Mouse (Mus musculus) embryonic facial prominence, embryonic 15.5 days (tissue): ENCODE measurements around the gene Tor4a. TPM values are rescaled to one million over a fixed set of nuclear protein-coding genes. Genes with fewer than 3 reads are reported as not detected.

Experiments used
- ATAC-seq: fragments of 200-750 bp; cut with Nextera tagmentation; 2 replicates; pipeline ENCODE4 v1.8.0; 2017; ENCODE audit warnings: low read depth, moderate TSS enrichment; ENCODE audit not compliant: insufficient number of reproducible peaks, low FRiP score, low TSS enrichment
- H3K27ac ChIP-seq: fragments of 300-500 bp; sonication (generic); replicated peaks from 2 replicates; pipeline ENCODE4 v1.5.1; 2015; ENCODE audit warnings: mild to moderate bottlenecking, inconsistent platforms
- H3K27me3 ChIP-seq: fragments of 300-500 bp; sonication (generic); 2 replicates; pipeline ENCODE4 v1.6.1; 2015; ENCODE audit warnings: inconsistent platforms
- H3K36me3 ChIP-seq: fragments of 300-500 bp; sonication (generic); 2 replicates; pipeline ENCODE4 v1.6.1; 2015; ENCODE audit warnings: mild to moderate bottlenecking, inconsistent platforms
- H3K4me1 ChIP-seq: fragments of 300-500 bp; sonication (generic); 2 replicates; pipeline ENCODE4 v1.6.1; 2015; ENCODE audit warnings: inconsistent platforms
- H3K4me2 ChIP-seq: fragments of 300-500 bp; sonication (generic); replicated peaks from 2 replicates; pipeline ENCODE4 v1.6.1; 2015; ENCODE audit warnings: mild to moderate bottlenecking, inconsistent platforms
- H3K4me3 ChIP-seq: fragments of 300-500 bp; sonication (generic); replicated peaks from 2 replicates; pipeline ENCODE4 v1.5.1; 2015; ENCODE audit warnings: mild to moderate bottlenecking, inconsistent platforms
- H3K9ac ChIP-seq: fragments of 300-500 bp; sonication (generic); 2 replicates; pipeline ENCODE4 v1.6.1; 2015; ENCODE audit warnings: inconsistent platforms
- H3K9me3 ChIP-seq: fragments of 300-500 bp; sonication (generic); replicated peaks from 2 replicates; pipeline ENCODE4 v1.6.1; 2016; ENCODE audit warnings: inconsistent platforms
- WGBS: fragments of 180-500 bp; shearing (Covaris S2); methylation state at CpG from one replicate; pipeline ENCODE4 v1.1.7; 2015; 5-methylcytosine and 5-hydroxymethylcytosine counted together
- polyA plus RNA-seq: library from polyadenylated mRNA; unstranded; fragments of >200 nt; fragmentation: Nextera tagmentation; extraction: Ambion mirVana; gene quantifications from 2 replicates; pipeline ENCODE4 v1.2.1, GENCODE M21; 2015

Gene Tor4a
- polyA plus RNA-seq, 1 experiment from 2014 or later, result 10.5 TPM

DNA sequence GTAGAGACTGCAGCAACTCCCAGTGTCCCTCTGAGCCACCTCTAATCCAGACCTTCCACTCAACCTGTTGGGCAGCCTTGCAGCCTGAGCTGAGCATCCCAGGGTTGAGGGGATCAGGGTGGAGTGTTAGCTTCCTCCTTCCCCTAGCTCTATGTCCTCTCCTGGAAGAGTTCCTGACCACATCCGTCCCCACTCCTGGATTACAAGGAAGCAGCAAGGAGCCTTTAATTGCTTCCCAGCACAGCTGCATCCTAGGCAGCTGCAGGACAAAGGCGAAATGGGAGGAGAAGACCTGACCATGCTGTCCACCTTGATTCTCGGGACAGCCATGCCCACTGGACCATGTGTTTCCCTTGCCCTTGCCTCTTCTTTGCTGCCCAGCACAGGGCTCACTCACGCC is 19.6 kb downstream of the Tor4a start:
- H3K36me3 ChIP-seq, result no peaks in the 10 kb centered on the region
- H3K4me1 ChIP-seq, result peaks cover 66% of the 10 kb centered on the region
- no peaks in the 10 kb centered on the region for H3K9me3 ChIP-seq
- ATAC-seq, result no peak
- 35% methylated on average over 4 of the region's 4 CpGs for WGBS
- H3K27ac ChIP-seq, result peak overlapping the region; percentile 49
- H3K9ac ChIP-seq, result no peak overlapping the region
- H3K27me3 ChIP-seq, result peaks cover 60% of the 10 kb centered on the region
- no peak overlapping the region for H3K4me3 ChIP-seq
- no peak overlapping the region for H3K4me2 ChIP-seq

DNA sequence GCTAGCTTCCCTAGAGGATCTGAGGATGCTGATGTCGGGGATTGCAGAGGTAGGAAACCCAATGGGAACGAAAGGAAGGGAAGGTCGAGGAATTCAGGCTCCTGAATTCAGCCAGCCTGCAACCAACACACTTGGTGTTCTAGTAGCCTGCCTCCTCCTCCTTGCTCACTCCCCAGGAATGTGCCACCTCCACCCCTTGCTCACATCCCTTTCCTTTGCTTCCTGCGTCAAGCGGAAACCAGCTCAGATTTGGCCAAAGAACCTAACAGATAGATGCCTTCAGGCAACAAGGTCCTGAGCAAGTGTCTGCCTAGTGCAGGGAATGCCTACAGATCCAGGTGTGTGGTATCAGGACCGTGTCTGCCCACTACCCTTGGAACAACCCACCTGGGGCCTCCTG is 20.1 kb downstream of the Tor4a start:
- no peaks in the 10 kb centered on the region for H3K36me3 ChIP-seq
- no peak for ATAC-seq
- H3K27ac ChIP-seq, result peak overlapping the region; percentile 12
- 50% methylated on average over 6 of the region's 6 CpGs for WGBS
- H3K4me2 ChIP-seq, result no peak overlapping the region
- H3K4me3 ChIP-seq, result no peak overlapping the region
- no peaks in the 10 kb centered on the region for H3K9me3 ChIP-seq
- peaks cover 63% of the 10 kb centered on the region for H3K4me1 ChIP-seq
- H3K9ac ChIP-seq, result no peak overlapping the region
- peaks cover 56% of the 10 kb centered on the region for H3K27me3 ChIP-seq

- peaks cover 47% of the 10 kb centered on the region for H3K27me3 ChIP-seq
- 72% methylated on average over 4 of the region's 4 CpGs for WGBS
- no peaks in the 10 kb centered on the region for H3K36me3 ChIP-seq
- H3K4me3 ChIP-seq, result no peak overlapping the region
- H3K4me2 ChIP-seq, result no peak overlapping the region
- peaks cover 55% of the 10 kb centered on the region for H3K4me1 ChIP-seq
- H3K9me3 ChIP-seq, result no peaks in the 10 kb centered on the region
- H3K27ac ChIP-seq, result no peak overlapping the region
- ATAC-seq, result no peak
- H3K9ac ChIP-seq, result no peak overlapping the region
These were observed 21.0 kb downstream of the Tor4a start for GRCm38 (mm10) chr2:25175690-25176078.

GRCm38 (mm10) chr2:25174866-25175689 is 21.6 kb downstream of the Tor4a start:
- Histone ChIP-seq H3K27me3 (peaks cover 41% of the 10 kb centered on the region), H3K27ac (no peak overlapping the region), H3K4me3 (no peak overlapping the region), H3K4me2 (no peak overlapping the region), H3K9me3 (no peaks in the 10 kb centered on the region), H3K9ac (no peak overlapping the region), H3K36me3 (no peaks in the 10 kb centered on the region), H3K4me1 (peaks cover 55% of the 10 kb centered on the region)
- 53% methylated on average over 7 of the region's 7 CpGs for WGBS
- no peak for ATAC-seq

- Histone ChIP-seq H3K9me3 (no peaks in the 10 kb centered on the region), H3K4me3 (no peak overlapping the region), H3K36me3 (no peaks in the 10 kb centered on the region), H3K27ac (no peak overlapping the region), H3K4me2 (no peak overlapping the region), H3K27me3 (peaks cover 28% of the 10 kb centered on the region), H3K9ac (no peak overlapping the region), H3K4me1 (peaks cover 57% of the 10 kb centered on the region)
- WGBS, result 90% methylated on average over 4 of the region's 4 CpGs
- no peak for ATAC-seq
These were observed 22.9 kb downstream of the Tor4a start for GRCm38 (mm10) chr2:25173821-25174220.

DNA sequence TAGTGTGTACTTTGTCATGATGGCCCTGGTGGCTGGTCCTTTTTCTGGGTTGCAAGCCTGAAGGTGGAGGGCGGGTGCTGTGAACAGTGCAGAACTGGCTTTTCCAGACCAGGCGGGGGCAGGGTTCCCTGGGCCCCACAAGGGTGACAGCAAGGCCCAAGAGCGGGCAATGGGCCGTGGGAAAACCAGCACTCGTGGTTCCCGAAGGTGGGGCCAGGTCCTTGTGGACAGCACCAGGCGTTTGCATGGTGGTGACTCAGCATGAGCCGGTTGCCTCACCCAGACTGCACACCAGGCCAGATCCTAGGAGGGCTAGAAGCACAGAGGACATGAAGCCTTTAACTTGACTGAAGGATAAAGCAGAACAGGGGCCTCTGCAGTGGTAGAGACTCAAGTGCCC is 24.1 kb downstream of the Tor4a start:
- no peaks in the 10 kb centered on the region for H3K36me3 ChIP-seq
- H3K27ac ChIP-seq, result peak overlapping the region; percentile 8
- H3K4me3 ChIP-seq, result no peak overlapping the region
- no peak overlapping the region for H3K4me2 ChIP-seq
- ATAC-seq, result no peak
- H3K27me3 ChIP-seq, result peaks cover 16% of the 10 kb centered on the region
- no peak overlapping the region for H3K9ac ChIP-seq
- H3K4me1 ChIP-seq, result peaks cover 57% of the 10 kb centered on the region
- no peaks in the 10 kb centered on the region for H3K9me3 ChIP-seq
- 54% methylated on average over 8 of the region's 8 CpGs for whole genome bisulfite sequencing

GRCm38 (mm10) chr2:25171769-25172153 is 24.9 kb downstream of the Tor4a start:
- no peak overlapping the region for H3K27ac ChIP-seq
- no peaks in the 10 kb centered on the region for H3K36me3 ChIP-seq
- H3K9ac ChIP-seq, result no peak overlapping the region
- no peak overlapping the region for H3K4me3 ChIP-seq
- 0 out of 2 replicates have a peak, but pooled peaks cover 8% of the 10 kb centered on the region for H3K27me3 ChIP-seq
- WGBS, result 34% methylated on average over 1 of the region's 1 CpGs
- H3K9me3 ChIP-seq, result no peaks in the 10 kb centered on the region
- H3K4me1 ChIP-seq, result peaks cover 52% of the 10 kb centered on the region
- ATAC-seq, result no peak
- H3K4me2 ChIP-seq, result no peak overlapping the region

DNA sequence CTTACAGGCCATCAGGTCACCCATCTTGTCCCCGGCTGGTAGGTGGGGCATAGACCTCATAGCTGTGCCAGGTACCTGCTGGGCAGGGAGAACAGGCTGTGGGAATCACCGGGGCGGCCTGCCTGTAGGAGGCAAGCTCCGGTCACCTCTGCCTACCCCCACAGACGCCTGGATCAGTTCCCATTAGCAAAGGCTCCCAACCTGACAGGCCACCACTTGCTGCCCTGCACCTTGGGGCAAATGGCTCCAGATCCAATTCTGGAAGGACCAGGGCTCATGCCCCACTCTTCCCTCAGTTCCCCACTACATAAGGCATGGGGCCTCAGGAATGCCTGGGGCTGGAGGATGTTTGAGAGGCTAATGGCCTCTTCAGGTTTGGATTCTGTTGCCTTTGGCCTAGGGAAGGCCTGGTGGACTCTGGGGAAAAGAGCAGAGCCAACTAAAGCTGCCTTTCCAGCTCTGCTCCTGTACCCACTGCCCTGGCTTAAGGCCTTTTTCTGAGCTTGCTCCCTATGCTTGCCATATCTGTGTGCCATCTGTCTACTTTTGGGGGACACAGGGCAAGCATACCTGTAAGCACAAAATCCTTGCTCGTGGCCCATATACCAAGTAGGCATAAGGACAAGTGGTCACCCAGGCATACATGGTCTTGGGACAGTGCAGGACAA is 25.5 kb downstream of the Tor4a start:
- no peak for ATAC-seq
- Histone ChIP-seq H3K4me3 (no peak overlapping the region), H3K4me1 (peaks cover 48% of the 10 kb centered on the region), H3K9me3 (no peaks in the 10 kb centered on the region), H3K9ac (no peak overlapping the region), H3K36me3 (no peaks in the 10 kb centered on the region), H3K4me2 (no peak overlapping the region), H3K27ac (0 out of 2 replicates have a peak overlapping the region, but pooled peaks have one; percentile 22), H3K27me3 (0 out of 2 replicates have a peak, but pooled peaks cover 5% of the 10 kb centered on the region)
- WGBS, result 78% methylated on average over 6 of the region's 6 CpGs

- H3K4me3 ChIP-seq, result no peak overlapping the region
- H3K4me2 ChIP-seq, result no peak overlapping the region
- no peaks in the 10 kb centered on the region for H3K27me3 ChIP-seq
- H3K9ac ChIP-seq, result no peak overlapping the region
- ATAC-seq, result no peak
- no peaks in the 10 kb centered on the region for H3K36me3 ChIP-seq
- WGBS, result 62% methylated on average over 10 of the region's 10 CpGs
- peaks cover 41% of the 10 kb centered on the region for H3K4me1 ChIP-seq
- peak overlapping the region; percentile 63 for H3K27ac ChIP-seq
- H3K9me3 ChIP-seq, result no peaks in the 10 kb centered on the region
These were observed 26.2 kb downstream of the Tor4a start for GRCm38 (mm10) chr2:25170326-25171100.

DNA sequence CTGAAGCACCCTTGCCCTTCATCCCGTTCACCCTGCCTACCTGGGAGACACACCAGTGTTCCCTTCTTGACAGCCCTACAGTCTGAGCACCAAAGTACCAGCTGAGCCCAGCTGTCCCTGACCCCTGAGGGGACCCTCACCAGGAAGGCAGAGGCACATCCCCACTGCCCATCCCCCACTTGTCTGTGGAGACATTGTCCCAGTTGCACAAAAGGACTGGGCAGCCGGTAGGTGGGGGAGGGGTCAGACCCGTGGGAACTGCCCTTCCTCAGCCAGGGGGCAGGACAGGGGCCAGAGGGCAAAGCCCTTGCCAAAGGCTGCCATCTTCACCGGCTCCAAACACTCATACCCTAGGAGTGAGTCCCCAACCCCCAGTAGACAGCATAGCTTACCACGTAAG is 26.9 kb downstream of the Tor4a start:
- H3K27me3 ChIP-seq, result no peaks in the 10 kb centered on the region
- H3K9ac ChIP-seq, result no peak overlapping the region
- H3K36me3 ChIP-seq, result no peaks in the 10 kb centered on the region
- no peaks in the 10 kb centered on the region for H3K9me3 ChIP-seq
- H3K4me3 ChIP-seq, result no peak overlapping the region
- no peak for ATAC-seq
- WGBS, result 17% methylated on average over 5 of the region's 5 CpGs
- no peak overlapping the region for H3K4me2 ChIP-seq
- no peak overlapping the region for H3K27ac ChIP-seq
- H3K4me1 ChIP-seq, result peaks cover 41% of the 10 kb centered on the region

DNA sequence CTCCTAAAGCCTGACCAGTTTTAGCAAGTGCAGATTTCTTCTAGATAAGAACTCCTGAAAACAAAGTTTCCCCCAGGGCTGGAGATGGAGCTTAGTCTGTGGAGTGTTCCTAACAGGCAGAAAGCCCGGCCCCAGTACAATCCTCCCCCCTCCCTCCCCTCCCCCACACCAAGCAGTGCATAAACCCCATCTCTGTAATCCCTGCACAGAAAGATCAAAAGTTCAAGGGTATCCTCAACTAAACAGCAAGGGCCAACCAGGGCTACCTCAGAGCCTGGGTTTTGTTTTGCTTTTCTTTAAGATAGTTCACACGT is 28.1 kb downstream of the Tor4a start:
- H3K4me2 ChIP-seq, result peak overlapping the region; percentile 90
- H3K9ac ChIP-seq, result no peak overlapping the region
- H3K36me3 ChIP-seq, result no peaks in the 10 kb centered on the region
- peak overlapping the region; percentile 49 for H3K4me3 ChIP-seq
- H3K4me1 ChIP-seq, result peaks cover 47% of the 10 kb centered on the region
- 17% methylated on average over 2 of the region's 2 CpGs for WGBS
- no peaks in the 10 kb centered on the region for H3K9me3 ChIP-seq
- H3K27ac ChIP-seq, result peak overlapping the region; percentile 72
- no peak for ATAC-seq
- no peaks in the 10 kb centered on the region for H3K27me3 ChIP-seq
